Mouse (Mus musculus): ENCODE measurements around the gene Mbd5. TPM values are rescaled to one million over a fixed set of nuclear protein-coding genes. Genes with fewer than 3 reads are reported as not detected.

Mbd5 gene
- total and polyA plus RNA-seq, 2 experiments from 2014 or later = 23.1 to 35.6 TPM

GRCm38 (mm10) chr2:49276017-49276722 lies 326.9 kb downstream of the Mbd5 start:
- no peak overlapping the region for H3K9ac ChIP-seq
- H3K4me2 ChIP-seq (ENCODE audit: low read depth) = no peak overlapping the region
- H3K27me3 ChIP-seq (ENCODE audit: insufficient read depth, low read length) = no peaks in the 10 kb centered on the region
- no peak overlapping the region for H3K27ac ChIP-seq (ENCODE audit: low read depth, low read length)
- peaks cover 14% of the 10 kb centered on the region for H3K36me3 ChIP-seq (ENCODE audit: insufficient read depth)
- H3K9me3 ChIP-seq (ENCODE audit: low read length) = no peaks in the 10 kb centered on the region
- ATAC-seq = no peak
- H3K4me1 ChIP-seq (ENCODE audit: insufficient read depth) = 0 out of 2 replicates have a peak, but pooled peaks cover 4% of the 10 kb centered on the region
- no peak for DNase-seq
- 94% methylated on average over 4 of the region's 4 CpGs for WGBS
- TF ChIP-seq CTCF (IDR thresholded peaks at IDR 0.05; ENCODE audit: low read depth) = no peak
- no peak overlapping the region for H3K4me3 ChIP-seq (ENCODE audit: low read depth, low read length)

- no peak overlapping the region for H3K4me2 ChIP-seq (ENCODE audit: low read depth)
- TF ChIP-seq CTCF (IDR thresholded peaks at IDR 0.05; ENCODE audit: low read depth) = no peak
- H3K27ac ChIP-seq (ENCODE audit: low read depth, low read length) = no peak overlapping the region
- H3K4me3 ChIP-seq (ENCODE audit: low read depth, low read length) = no peak overlapping the region
- peaks cover 14% of the 10 kb centered on the region for H3K36me3 ChIP-seq (ENCODE audit: insufficient read depth)
- no peaks in the 10 kb centered on the region for H3K9me3 ChIP-seq (ENCODE audit: low read length)
- DNase-seq = no peak
- H3K27me3 ChIP-seq (ENCODE audit: insufficient read depth, low read length) = no peaks in the 10 kb centered on the region
- H3K4me1 ChIP-seq (ENCODE audit: insufficient read depth) = 0 out of 2 replicates have a peak, but pooled peaks cover 4% of the 10 kb centered on the region
- H3K9ac ChIP-seq = no peak overlapping the region
- no peak for ATAC-seq
Observed at GRCm38 (mm10) chr2:49280496-49280895, 331.2 kb downstream of the Mbd5 start.

- H3K36me3 ChIP-seq (ENCODE audit: insufficient read depth) = peaks cover 7% of the 10 kb centered on the region
- ATAC-seq (no peak), DNase-seq (no peak)
- no peak overlapping the region for H3K27ac ChIP-seq (ENCODE audit: low read depth, low read length)
- H3K9me3 ChIP-seq (ENCODE audit: low read length) = no peaks in the 10 kb centered on the region
- no peak for TF ChIP-seq CTCF (IDR thresholded peaks at IDR 0.05; ENCODE audit: low read depth)
- H3K9ac ChIP-seq = no peak overlapping the region
- no peaks in the 10 kb centered on the region for H3K27me3 ChIP-seq (ENCODE audit: insufficient read depth, low read length)
- H3K4me3 ChIP-seq (ENCODE audit: low read depth, low read length) = no peak overlapping the region
- 0 out of 2 replicates have a peak, but pooled peaks cover 4% of the 10 kb centered on the region for H3K4me1 ChIP-seq (ENCODE audit: insufficient read depth)
- H3K4me2 ChIP-seq (ENCODE audit: low read depth) = no peak overlapping the region
Observed at GRCm38 (mm10) chr2:49283583-49283982, 334.3 kb downstream of the Mbd5 start.

GRCm38 (mm10) chr2:49286965-49287364 lies 337.7 kb downstream of the Mbd5 start:
- WGBS = 11% methylated on average over 1 of the region's 1 CpGs
- TF ChIP-seq CTCF (IDR thresholded peaks at IDR 0.05; ENCODE audit: low read depth) = no peak
- Histone ChIP-seq H3K4me1 (ENCODE audit: insufficient read depth) (no peaks in the 10 kb centered on the region), H3K9me3 (ENCODE audit: low read length) (no peaks in the 10 kb centered on the region), H3K36me3 (ENCODE audit: insufficient read depth) (peaks cover 3% of the 10 kb centered on the region; the same call in 1 of the 2 replicates), H3K27me3 (ENCODE audit: insufficient read depth, low read length) (no peaks in the 10 kb centered on the region), H3K27ac (ENCODE audit: low read depth, low read length) (no peak overlapping the region), H3K4me3 (ENCODE audit: low read depth, low read length) (no peak overlapping the region), H3K9ac (no peak overlapping the region), H3K4me2 (ENCODE audit: low read depth) (no peak overlapping the region)
- DNase-seq = no peak
- no peak for ATAC-seq

- Histone ChIP-seq H3K4me2 (ENCODE audit: low read depth) (no peak overlapping the region), H3K4me3 (ENCODE audit: low read depth, low read length) (no peak overlapping the region), H3K9ac (no peak overlapping the region), H3K9me3 (ENCODE audit: low read length) (no peaks in the 10 kb centered on the region), H3K27ac (ENCODE audit: low read depth, low read length) (no peak overlapping the region), H3K36me3 (ENCODE audit: insufficient read depth) (peaks cover 3% of the 10 kb centered on the region; the same call in 1 of the 2 replicates), H3K4me1 (ENCODE audit: insufficient read depth) (no peaks in the 10 kb centered on the region), H3K27me3 (ENCODE audit: insufficient read depth, low read length) (no peaks in the 10 kb centered on the region)
- ATAC-seq (no peak), DNase-seq (no peak)
- no peak for TF ChIP-seq CTCF (IDR thresholded peaks at IDR 0.05; ENCODE audit: low read depth)
- 87% methylated on average over 2 of the region's 2 CpGs for WGBS
Observed at GRCm38 (mm10) chr2:49291709-49292108, 342.4 kb downstream of the Mbd5 start.

- Histone ChIP-seq H3K27ac (ENCODE audit: low read depth, low read length) (no peak overlapping the region), H3K4me2 (ENCODE audit: low read depth) (peak overlapping the region; percentile 39), H3K27me3 (ENCODE audit: insufficient read depth, low read length) (no peaks in the 10 kb centered on the region), H3K4me3 (ENCODE audit: low read depth, low read length) (peak overlapping the region; percentile 34), H3K9me3 (ENCODE audit: low read length) (no peaks in the 10 kb centered on the region), H3K4me1 (ENCODE audit: insufficient read depth) (no peaks in the 10 kb centered on the region), H3K36me3 (ENCODE audit: insufficient read depth) (no peaks in the 10 kb centered on the region), H3K9ac (peak overlapping the region; percentile 33; the same call in 1 of the 2 replicates)
- ATAC-seq (peak; percentile 96), DNase-seq (peak; percentile 84)
- 42% methylated on average over 19 of the region's 19 CpGs for WGBS
- TF ChIP-seq CTCF (IDR thresholded peaks at IDR 0.05; ENCODE audit: low read depth) = peak; percentile 95
Observed at GRCm38 (mm10) chr2:49312629-49313447, 363.5 kb downstream of the Mbd5 start.

- WGBS = 95% methylated on average over 7 of the region's 7 CpGs
- H3K4me1 ChIP-seq (ENCODE audit: insufficient read depth) = no peaks in the 10 kb centered on the region
- H3K27ac ChIP-seq (ENCODE audit: low read depth, low read length) = no peak overlapping the region
- H3K36me3 ChIP-seq (ENCODE audit: insufficient read depth) = no peaks in the 10 kb centered on the region
- no peak overlapping the region for H3K4me3 ChIP-seq (ENCODE audit: low read depth, low read length)
- TF ChIP-seq CTCF (IDR thresholded peaks at IDR 0.05; ENCODE audit: low read depth) = no peak
- ATAC-seq = no peak
- H3K4me2 ChIP-seq (ENCODE audit: low read depth) = no peak overlapping the region
- H3K9ac ChIP-seq = no peak overlapping the region
- no peaks in the 10 kb centered on the region for H3K9me3 ChIP-seq (ENCODE audit: low read length)
- no peak for DNase-seq
- no peaks in the 10 kb centered on the region for H3K27me3 ChIP-seq (ENCODE audit: insufficient read depth, low read length)
Observed at GRCm38 (mm10) chr2:49333594-49333993, 384.3 kb downstream of the Mbd5 start.

Data from forebrain, postnatal 0 days (tissue).